In the genomic region with DNA sequence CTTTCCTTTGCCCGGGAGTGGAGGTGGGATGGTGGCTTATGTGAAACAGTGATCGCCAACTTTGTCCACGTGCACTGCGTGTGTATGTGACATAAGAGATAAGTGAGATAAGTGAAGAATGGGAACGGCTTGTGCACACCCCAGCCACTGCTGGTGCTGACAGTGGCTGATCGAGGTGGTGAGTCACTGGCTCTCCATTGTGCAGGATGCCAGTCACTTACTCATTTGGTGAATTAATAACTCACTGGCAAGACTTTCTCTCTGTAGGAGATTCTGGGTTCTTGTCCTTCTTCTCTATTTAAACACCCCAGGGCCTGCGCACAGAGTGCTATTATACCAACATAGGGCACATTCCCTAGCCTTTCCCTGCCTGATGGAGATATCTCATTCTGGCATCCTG, we compare ENCODE assay signal across 13 mouse cellular contexts. TPM values are rescaled to one million over a fixed set of nuclear protein-coding genes. Genes with fewer than 3 reads are reported as not detected.
A peak's percentile ranks its signal among the peaks of the same experiment; 100 is the strongest.
DNase-seq lines count a peak whose midpoint lies in the region; ATAC-seq and TF ChIP-seq lines count a peak whose summit lies in the region.
"Had no signal": no experiment of that assay in that cellular context is flagged by ENCODE, and none has a peak within 500 bp of the region (broad histone marks: within the 10 kb centered on the region; RNA-seq: fewer than 3 reads in every experiment).

No protein-coding gene starts in this region.

- ATAC-seq in kidney, embryonic 15.5 days (replicated peaks; ENCODE audit: low FRiP score), result peak; percentile 85
- no peak; the same call in 1 of the 2 replicates for ATAC-seq in lung, embryonic 14.5 days (ENCODE audit: insufficient read depth)
- no peak for ATAC-seq in megakaryocyte progenitor cell, adult 5-6 weeks (replicated peaks; ENCODE audit: poor library complexity)

- DNase-seq in adrenal gland, postnatal 14 days, result peak; percentile 12
- DNase-seq in adrenal gland, postnatal 25 days, result no peak
- peak; percentile 38 for DNase-seq in 416B (ENCODE audit: low read depth)
- peak; percentile 23 for DNase-seq in lung, embryonic 14.5 days
- no peak for DNase-seq in cerebellum, adult 9-11 months
- no peak for DNase-seq in cerebellum, adult 11-12 months
- DNase-seq: cerebellum, postnatal 10 days; gastrocnemius, adult 2 months had no signal

- 49% methylated on average over 7 of the region's 7 CpGs for WGBS in kidney, embryonic 15.5 days
- WGBS in lung, embryonic 14.5 days, result 52% methylated on average over 7 of the region's 7 CpGs

- no peak overlapping the region for H3K4me3 ChIP-seq in kidney, embryonic 15.5 days (replicated peaks)
- no peak overlapping the region for H3K4me3 ChIP-seq in lung, embryonic 14.5 days (ENCODE audit: low read depth, low read length)
- H3K4me3 ChIP-seq: gastrocnemius, adult 2 months; hindbrain, embryonic 10.5 days; left cerebral cortex, adult 2 months; neural tube, embryonic 15.5 days had no signal

- no peak for TF ChIP-seq CTCF in lung, embryonic 14.5 days (IDR thresholded peaks at IDR 0.05; ENCODE audit: low read depth)

- H3K9ac ChIP-seq in kidney, embryonic 15.5 days, result no peak overlapping the region
- no peak overlapping the region for H3K9ac ChIP-seq in lung, embryonic 14.5 days
- H3K9ac ChIP-seq: neural tube, embryonic 15.5 days had no signal

- peak overlapping the region; percentile 84 for H3K27ac ChIP-seq in kidney, embryonic 15.5 days
- H3K27ac ChIP-seq in lung, embryonic 14.5 days (ENCODE audit: low read depth), result no peak overlapping the region
- H3K27ac ChIP-seq: gastrocnemius, adult 2 months; hindbrain, embryonic 10.5 days; left cerebral cortex, adult 2 months; neural tube, embryonic 15.5 days had no signal

- peaks cover 8% of the 10 kb centered on the region for H3K4me1 ChIP-seq in kidney, embryonic 15.5 days
- H3K4me1 ChIP-seq in lung, embryonic 14.5 days (ENCODE audit: insufficient read depth), result peaks cover 4% of the 10 kb centered on the region; the same call in 1 of the 2 replicates
- H3K4me1 ChIP-seq: hindbrain, embryonic 10.5 days; neural tube, embryonic 15.5 days had no signal

- H3K27me3 ChIP-seq in kidney, embryonic 15.5 days, result no peaks in the 10 kb centered on the region
- H3K27me3 ChIP-seq in lung, embryonic 14.5 days (ENCODE audit: insufficient read depth, low read length), result no peaks in the 10 kb centered on the region
- H3K27me3 ChIP-seq: neural tube, embryonic 15.5 days had no signal

- H3K9me3 ChIP-seq in kidney, embryonic 15.5 days (replicated peaks), result no peaks in the 10 kb centered on the region
- H3K9me3 ChIP-seq in lung, embryonic 14.5 days (ENCODE audit: low read depth, low read length), result no peaks in the 10 kb centered on the region
- H3K9me3 ChIP-seq: hindbrain, embryonic 10.5 days; neural tube, embryonic 15.5 days had no signal

- H3K4me2 ChIP-seq in kidney, embryonic 15.5 days, result peak overlapping the region; percentile 15; the same call in 1 of the 2 replicates
- no peak overlapping the region for H3K4me2 ChIP-seq in lung, embryonic 14.5 days
- H3K4me2 ChIP-seq: neural tube, embryonic 15.5 days had no signal

- H3K36me3 ChIP-seq in kidney, embryonic 15.5 days, result no peaks in the 10 kb centered on the region
- H3K36me3 ChIP-seq in lung, embryonic 14.5 days (ENCODE audit: insufficient read depth), result no peaks in the 10 kb centered on the region
- H3K36me3 ChIP-seq: hindbrain, embryonic 10.5 days; neural tube, embryonic 15.5 days had no signal

RNA-seq across cellular contexts. Expression of gene Slc2a2, which starts 24.1 kb away (rescaled TPM):
- total RNA-seq in adrenal gland, postnatal 14 days (2021), result 1.7 and 24.3 TPM in 2 replicates
- total RNA-seq in adrenal gland, postnatal 25 days (2021), result 2.0 TPM in 1 of 2 replicates, not detected in the other
- polyA plus RNA-seq in kidney, embryonic 15.5 days (2015; fragmentation: Nextera tagmentation; extraction: Ambion mirVana), result 16.8 and 18.8 TPM in 2 replicates
- polyA plus RNA-seq in lung, embryonic 14.5 days (2014; fragmentation: Nextera tagmentation; extraction: Ambion mirVana), result 0.08 and 0.14 TPM in 2 replicates
- not detected in 2 replicates for total RNA-seq in megakaryocyte progenitor cell, adult 5-6 weeks (2015)
- not detected in 2 replicates for total RNA-seq in megakaryocyte progenitor cell, adult 5-6 weeks (2017)
- total RNA-seq: gastrocnemius, adult 2 months; left cerebral cortex, adult 2 months had no signal
- polyA plus RNA-seq: hindbrain, embryonic 10.5 days had no signal

RNA-seq across cellular contexts. Expression of gene Eif5a2, which starts 59.2 kb away (rescaled TPM):
- total RNA-seq in adrenal gland, postnatal 14 days (2021), result 2.2 and 3.2 TPM in 2 replicates
- 1.8 and 2.3 TPM in 2 replicates for total RNA-seq in adrenal gland, postnatal 25 days (2021)
- polyA plus RNA-seq in kidney, embryonic 15.5 days (2015; fragmentation: Nextera tagmentation; extraction: Ambion mirVana), result 7.4 and 8.0 TPM in 2 replicates
- polyA plus RNA-seq in lung, embryonic 14.5 days (2014; fragmentation: Nextera tagmentation; extraction: Ambion mirVana), result 14.1 and 15.5 TPM in 2 replicates
- 2.1 and 3.0 TPM in 2 replicates for total RNA-seq in megakaryocyte progenitor cell, adult 5-6 weeks (2015)
- total RNA-seq in megakaryocyte progenitor cell, adult 5-6 weeks (2017), result 1.4 and 2.5 TPM in 2 replicates

Comparison
In these comparisons a context has a peak if more than half of its experiments do, and no peak if none do; other contexts are left out.
1. DNase-seq: peak in adrenal gland, postnatal 14 days (single experiment), 416B (single experiment) and lung, embryonic 14.5 days (single experiment); none in adrenal gland, postnatal 25 days (single experiment), cerebellum, adult 9-11 months (single experiment) and cerebellum, adult 11-12 months (single experiment).